Mouse (Mus musculus): Measurements from ENCODE around the gene Slc5a12.

DNA sequence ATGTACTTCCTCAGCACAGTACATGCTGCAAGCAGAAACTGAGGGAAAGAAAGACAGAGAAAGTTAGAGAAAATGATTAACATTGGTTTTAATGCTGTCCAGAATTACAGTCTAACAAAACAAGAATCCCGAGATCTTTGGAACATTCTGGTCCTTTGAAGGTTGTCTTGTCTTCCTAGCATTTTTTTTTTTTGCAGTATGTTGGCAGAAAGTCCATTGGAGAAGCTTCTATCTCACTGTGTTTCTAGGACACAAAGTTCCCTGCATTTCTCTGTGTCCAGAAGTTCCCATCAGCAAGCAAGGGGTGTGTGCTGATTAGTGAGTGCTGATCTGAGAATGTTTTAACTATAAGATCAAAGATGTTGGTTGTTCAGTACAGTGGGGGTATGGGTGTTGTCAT lies 7.1 kb upstream of the Slc5a12 start:
- TF ChIP-seq CTCF (IDR thresholded peaks at IDR 0.05; ENCODE audit: low read depth, low read length), result no peak
- no peak for TF ChIP-seq POLR2A (IDR thresholded peaks at IDR 0.05; ENCODE audit: borderline replicate concordance, low read depth, low read length)

Measured in bone marrow macrophage, adult 2 months (primary cell).